Mouse (Mus musculus) c-Kit-positive CD71-positive TER-119-negative erythroid progenitor cells, embryonic 14.5 days (primary cell): ENCODE results near the gene Zfp84.
"Not testable (repeated sequence)": the region's sequence is repeated elsewhere in the genome, so short reads cannot be mapped to it uniquely, and the experiment has no call there.

Experiments
- DNase-seq: peaks from one replicate; pipeline ENCODE4 v3.0.0-alpha.2; 2013; ENCODE audit warnings: low read depth

The Zfp84 gene

DNA sequence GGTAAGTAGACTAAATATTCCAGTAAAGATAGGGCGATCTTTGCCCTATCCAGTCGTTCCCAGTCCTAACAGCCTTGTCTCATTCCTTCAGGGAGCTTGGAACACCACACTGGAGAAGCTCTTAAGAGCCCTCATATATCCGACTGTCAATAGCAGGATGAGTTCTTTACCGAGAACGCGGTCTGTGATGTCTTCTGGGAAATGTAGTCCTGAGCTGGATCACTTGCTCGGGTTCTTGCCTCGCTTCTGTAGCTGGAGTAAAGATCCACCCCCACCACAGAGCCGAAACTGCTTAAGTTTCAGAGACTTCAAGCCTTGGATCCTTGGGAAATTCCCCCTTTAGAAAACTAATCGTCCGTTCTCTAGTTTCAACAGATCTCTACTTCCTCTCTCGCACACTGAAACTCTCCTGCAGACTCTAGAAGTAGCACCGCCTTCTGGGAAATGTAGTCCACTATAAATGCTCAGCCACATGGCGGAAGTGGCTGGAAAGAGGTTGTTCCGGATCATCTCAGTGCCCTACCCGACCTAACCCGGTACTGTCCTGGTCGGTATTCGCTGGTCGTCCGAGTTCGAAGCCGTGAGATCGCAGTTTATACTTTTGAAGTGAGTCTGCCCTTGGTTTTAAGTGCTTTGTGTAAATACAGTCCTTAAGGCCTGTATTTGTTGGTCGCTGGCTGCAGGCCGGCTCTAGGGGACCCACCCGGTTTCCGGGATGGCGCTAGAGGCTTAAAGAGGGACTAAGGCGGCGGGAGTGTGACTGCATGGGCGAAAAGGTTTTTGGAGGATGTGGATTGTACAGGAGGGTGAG lies at the start of gene Zfp84:
TSS of gene Zfp84 (plus strand) at position 463 of the 811 bp plus-strand sequence.
- DNase-seq, result peak; percentile 91

DNA sequence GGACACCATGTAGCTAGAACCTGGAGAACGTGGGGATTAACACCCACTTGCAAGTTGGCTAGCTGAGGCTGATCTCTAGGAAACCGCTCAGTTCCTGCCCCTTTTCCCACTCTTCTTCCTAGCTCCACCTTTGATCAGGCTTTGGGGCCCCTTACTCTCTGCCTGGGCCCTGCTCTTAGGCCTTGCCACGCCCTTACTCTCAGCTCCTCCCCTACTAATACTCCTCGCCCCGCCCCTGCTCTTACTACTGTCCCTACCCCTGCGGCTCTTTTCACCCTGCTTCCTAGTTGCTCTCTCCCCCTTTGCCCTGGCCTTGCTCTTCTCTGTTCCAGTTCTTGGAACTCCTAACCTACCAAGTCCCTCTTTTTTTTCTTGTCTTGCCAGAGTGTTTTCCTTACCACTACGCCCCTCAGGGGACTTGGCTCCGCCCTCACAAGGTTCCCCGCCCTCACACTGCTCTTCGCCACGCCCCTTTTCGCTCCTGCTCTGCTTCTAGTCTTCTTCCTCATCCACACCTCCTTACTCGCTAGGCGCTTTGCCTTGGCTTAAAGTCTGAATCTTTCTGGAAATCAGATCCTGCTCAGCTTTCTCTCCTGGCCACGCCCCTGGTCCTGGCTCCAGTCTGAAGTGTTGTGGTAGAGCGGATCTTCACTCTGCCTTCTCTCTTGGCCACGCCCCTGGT lies 42.8 kb upstream of the Zfp84 start:
- DNase-seq, result not testable (repeated sequence)

DNA sequence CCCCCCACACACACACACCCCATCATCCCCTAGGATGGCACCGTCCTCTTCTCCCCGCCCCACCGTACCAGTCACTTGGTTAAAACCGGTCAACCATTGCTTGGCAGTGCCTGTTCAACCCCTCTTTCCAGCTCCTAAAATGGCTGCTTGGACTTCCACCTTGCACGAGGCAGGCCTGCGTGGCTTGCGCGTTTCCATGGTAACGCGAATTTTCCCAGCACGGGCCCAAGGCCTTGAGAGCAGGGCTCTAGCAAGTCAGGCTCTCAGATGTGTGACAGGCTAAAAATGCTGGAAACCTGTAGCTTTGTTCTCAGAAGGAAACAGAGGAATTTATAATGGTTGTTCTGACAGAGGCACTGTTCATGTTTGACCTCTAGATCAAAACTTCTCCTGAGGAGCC lies 41.5 kb upstream of the Zfp84 start, which contains the start of gene Catsperg2:
TSS of gene Catsperg2 (minus strand) at position 173 of the 400 bp plus-strand sequence.
- DNase-seq, result not testable (repeated sequence)

DNA sequence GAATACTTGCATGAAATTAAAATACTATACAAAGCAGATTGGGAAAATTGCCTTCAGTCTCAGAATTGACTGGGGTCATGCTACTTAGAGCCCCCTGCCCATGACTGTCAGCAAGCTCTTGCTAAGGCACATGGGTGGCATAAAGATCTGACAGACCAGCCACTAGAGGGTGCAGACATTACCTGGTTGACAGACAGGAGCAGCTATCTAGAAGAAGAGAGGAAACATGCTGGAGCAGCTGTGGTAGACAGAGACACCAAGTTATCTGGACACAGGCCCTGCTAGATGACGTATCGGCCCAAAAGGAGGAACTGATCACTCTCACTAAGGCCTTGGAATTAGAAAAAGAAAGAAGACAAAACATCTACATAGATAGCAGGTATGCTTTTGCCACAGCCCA lies 40.3 kb upstream of the Zfp84 start:
- no peak for DNase-seq

DNA sequence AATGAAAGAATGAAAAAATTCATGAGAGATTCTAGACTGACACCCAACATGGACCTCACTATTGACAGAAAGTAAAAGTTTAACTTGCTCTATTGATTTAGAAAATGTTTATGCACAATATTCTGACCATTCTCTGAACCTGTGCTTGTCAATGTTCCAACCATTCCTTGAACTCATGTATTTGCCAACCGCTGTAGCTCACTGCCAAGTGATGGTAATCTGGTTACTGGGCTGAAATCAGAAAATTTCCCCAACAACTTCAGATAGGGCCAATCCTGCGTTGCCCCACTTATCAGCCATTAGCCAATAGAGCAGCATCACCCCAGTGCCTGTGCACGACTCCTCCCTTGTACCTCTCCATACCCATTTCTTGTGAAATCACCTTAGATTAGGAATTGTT lies 26.1 kb upstream of the Zfp84 start:
- DNase-seq, result no peak

DNA sequence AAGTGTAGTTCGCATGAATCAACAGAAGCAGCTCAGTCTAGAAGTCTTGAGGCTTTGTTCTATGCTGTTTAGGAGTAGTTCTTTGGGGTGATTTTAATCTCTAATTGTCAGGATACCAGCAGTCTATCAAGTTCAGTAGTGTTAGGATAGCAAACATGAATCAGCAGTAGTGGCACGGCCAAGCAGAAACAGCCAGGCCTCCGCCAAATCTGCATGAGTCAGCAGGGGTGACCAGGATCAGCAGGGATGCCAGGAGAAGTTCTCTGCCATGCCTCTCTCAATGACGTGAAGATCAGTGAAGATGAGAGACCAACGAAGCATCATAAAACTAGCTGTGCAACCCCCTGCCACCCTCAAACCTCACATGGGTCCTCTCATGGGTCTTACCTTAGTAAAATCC lies 7.9 kb upstream of the Zfp84 start:
- DNase-seq, result no peak

DNA sequence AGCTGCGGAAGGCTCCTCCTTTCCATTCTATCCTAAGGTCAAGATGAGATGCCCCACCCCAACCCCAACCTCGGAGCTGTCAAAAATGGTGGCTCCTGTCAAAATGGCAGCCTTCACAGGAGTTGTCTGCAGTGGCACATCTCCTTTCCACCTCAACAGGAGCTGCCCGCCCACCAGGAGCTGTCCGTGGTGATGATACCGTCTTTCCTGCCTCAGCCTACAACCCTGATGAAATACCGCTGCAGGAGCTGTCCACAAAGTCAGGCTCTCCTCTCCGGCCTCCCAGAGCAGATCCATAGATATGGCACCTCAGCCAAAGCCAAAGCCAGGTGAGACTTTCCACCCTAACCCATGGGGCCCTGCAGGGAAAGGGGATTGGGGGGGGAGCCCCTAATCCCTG lies 3.6 kb upstream of the Zfp84 start:
- DNase-seq, result no peak

DNA sequence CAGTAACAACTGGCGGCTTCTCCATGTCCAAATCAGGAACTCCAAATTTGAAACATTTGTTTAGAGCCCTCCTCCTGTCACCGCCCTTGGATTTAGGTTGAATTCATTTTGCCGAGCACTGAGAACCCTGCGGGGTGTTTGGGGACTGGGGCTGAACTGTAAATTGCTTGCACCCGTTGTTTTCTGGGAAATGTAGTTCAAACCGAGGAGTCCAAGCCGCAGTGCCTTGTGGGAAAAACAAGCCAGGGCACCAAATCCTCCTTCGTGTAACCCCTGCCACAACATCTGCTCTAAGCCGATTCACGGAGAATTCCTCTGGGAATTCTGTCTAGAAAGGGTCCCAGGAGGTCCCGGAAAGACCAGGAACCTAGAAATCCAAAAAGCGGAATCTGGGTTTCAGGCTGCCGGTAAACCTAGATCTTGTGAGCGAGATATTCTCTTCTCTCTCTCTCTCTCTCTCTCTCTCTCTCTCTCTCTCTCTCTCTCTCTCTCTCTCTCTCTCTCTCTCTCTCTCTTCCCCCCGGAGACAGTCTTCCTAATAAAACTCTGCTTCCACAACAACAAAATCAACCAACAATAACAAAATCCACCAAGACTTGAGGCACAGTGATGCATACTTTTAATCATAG lies 1.2 kb upstream of the Zfp84 start:
- DNase-seq, result peak; percentile 74

DNA sequence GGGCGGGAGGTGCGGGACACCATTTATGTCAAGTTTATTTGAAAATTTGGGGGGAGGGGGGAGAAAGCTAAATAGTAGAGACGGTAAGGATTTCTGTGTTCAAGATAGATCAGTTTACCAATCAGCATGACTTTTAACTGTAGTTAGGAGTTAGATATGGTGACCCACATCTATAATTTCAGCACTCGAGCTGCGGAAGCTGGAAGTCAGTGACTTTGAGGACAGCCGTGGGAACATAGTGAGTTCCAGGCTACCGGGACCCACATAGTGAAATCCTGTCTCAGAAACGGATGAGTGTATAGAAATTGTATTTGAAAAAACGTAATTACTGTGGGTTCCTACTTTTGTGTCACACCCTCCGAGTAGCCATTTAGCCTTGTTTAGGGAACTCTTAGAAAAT lies 628 bp downstream of the Zfp84 start:
- DNase-seq, result no peak

DNA sequence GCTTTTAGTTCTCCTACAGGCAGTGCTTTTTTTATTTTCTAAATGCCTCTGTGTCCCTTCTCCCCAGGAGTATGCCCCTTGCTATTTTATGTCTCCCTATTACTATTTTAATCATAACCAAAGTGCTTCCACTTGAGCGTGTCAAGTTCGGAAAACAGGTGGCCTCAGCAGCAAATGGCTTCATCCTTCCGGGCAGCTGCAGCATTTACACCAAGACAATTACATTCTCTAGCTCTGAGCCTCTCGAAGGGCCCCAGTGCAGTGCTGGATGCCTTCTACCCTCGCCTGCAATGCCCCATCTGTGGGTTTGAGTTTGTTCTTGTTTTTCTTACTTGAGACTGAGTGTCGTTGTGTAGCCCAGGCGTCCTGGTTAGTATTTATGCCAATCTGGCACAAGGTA lies 5.2 kb downstream of the Zfp84 start:
- no peak for DNase-seq

DNA sequence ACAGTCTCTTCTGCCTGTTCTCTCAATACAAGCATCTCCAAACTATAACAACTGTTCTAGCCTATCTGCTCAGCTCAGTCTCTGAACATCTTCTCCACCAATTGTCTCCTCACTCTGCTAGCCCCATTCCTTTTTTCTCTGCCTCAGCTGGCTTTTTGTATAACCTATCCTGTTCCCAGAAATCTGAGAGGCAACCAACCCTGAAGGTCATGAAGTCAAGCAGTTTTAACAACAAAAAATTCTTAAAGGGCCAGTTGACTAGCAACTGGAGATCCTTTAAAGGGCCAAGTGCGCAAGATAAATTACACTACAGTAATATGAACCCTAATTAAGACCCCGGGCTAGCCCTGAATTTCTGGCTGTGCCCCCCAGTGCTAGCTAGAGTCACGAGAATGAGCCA lies 6.0 kb downstream of the Zfp84 start:
- DNase-seq, result no peak

DNA sequence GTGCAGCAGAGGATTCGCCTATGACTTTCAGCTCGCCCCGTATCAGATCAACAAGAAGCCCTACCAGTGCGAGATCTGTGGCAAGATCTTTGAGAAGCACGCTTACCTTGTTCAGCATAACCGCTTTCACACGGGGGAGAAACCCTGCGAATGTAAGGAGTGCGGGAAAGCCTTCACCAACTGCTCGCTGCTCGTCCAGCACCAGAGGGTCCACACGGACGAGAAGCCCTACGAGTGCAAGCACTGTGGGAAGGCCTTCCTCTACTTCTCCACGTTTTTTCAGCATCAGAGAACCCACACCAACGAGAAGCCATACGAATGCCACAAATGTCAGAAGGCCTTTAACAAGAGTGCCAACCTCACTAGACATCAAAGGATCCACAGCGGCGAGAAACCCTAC lies 8.2 kb downstream of the Zfp84 start:
- DNase-seq, result no peak

DNA sequence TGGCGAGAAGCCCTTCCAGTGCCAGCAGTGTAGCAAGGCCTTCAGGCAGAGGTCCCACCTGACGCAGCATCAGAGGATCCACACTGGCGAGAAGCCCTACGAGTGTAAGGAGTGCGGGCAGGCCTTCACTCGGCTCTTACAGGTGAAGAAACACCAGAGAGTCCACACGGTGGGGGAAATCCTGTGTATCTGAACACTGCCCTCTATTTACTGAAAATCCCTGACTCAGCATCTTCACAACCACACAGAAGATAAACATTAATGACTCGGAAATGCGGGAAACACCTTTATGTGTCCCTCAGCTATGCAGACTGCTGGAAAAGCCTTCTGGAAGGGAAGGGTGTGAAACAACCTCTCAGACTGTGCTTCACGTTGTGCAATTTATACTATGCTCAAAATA lies 9.0 kb downstream of the Zfp84 start:
- no peak for DNase-seq

DNA sequence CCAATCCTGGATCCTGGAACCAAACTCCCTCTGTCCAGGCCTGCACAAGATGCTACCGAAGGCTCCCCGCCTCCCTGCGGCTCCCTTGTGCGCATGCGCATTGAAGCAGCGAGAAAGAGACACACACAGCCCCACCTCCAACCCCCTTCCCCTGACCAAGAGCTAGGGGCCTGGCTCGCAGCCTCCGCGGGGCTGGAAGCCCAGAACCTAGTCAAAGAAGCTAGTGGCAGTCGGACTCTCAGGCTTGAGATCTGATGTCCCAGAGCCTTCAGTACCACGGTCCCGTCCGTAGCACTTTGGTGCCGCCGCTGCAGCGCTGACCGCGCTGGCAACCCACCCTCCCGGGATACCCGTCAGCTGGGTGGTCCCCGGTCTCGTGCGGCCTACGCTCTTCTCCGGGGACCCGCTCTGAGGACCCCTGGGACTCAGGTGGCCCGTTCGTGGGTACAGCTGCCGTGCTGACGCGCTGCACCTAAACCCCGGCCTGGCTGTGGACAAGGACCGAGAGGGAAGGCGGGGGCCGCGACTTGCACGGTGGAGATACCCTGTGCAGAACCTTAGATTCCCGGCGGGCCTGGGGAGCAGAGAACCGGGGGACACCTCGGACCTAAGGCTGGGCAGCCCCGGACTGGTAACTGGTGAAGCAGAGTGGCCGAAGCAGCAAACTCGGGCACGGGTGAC lies 15.7 kb downstream of the Zfp84 start, which contains the start of gene Zfp30:
TSS of gene Zfp30 (plus strand) at position 128 of the 681 bp plus-strand sequence.
- peak; percentile 68 for DNase-seq

DNA sequence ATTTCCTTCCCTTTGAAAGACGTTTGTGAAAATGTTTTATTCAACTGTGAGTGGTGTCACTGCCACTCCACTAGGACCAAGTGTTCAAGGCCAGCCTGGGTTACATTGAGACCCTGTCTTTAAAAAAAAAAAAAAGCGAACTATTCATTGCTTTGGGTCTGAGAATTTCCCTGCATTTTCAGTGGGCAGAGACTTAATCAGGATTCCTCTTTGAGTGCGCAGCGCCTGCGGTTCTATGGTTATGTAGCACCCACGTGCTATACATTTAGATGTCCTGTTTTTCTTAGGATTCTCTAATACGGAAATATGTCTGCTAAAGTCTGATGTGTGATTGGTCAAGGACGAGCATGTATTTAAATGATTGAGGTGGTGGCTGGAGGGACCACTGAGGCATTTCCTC lies 16.7 kb downstream of the Zfp84 start:
- no peak for DNase-seq

DNA sequence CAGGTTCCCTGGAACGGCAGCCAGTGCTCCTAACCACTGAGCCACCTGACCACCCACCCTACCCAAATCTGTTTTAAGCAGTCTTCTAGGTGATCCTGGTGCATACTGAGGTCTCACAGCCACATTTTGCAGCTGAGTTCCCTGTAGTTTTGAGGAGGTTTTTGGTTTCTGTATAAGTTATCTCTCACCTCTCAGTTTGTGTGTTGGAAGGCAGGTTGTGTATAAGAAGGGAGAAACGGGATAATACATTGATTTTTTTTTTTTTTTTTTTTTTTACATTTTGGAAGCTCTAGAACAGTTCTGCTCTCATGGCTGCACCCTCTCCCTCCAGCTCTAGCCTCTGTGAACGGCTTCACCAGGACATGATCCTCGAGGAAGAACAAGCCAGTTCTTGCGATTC lies 17.5 kb downstream of the Zfp84 start:
- DNase-seq, result no peak

DNA sequence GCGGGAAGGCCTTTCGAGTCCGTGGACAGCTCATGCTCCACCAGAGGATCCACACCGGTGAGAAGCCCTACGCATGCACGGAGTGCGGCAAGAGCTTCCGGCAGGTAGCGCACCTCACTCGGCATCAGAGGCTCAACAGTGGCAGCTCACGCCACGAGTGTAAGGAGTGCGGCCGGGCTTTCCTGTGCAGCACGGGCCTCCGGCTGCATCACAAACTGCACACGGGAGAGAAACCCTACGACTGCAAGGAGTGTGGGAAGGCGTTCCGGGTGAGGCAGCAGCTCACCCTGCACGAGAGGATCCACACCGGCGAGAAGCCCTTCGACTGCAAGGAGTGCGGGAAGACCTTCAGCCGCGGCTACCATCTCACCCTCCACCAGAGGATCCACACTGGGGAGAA lies 24.6 kb downstream of the Zfp84 start:
- DNase-seq, result no peak

DNA sequence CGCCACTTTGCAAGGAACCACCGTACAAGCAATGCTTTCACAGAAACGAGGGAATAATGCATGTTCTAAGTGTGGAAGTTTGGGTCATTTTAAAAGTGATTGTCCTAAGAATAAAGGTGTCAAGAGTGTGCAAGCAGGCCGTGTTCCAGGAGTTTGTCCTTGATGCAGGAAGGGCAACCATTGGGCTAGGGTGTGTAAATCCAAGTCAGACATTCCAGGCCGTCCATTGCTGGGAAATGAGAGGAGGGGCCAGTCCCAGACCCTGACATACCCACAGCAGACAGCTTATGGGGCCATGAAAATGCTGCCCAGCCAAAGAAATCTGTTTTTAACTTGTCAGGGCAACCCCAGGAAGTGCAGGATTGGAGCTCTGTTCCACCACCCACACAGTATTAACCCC lies 38.7 kb downstream of the Zfp84 start:
- DNase-seq, result no peak

DNA sequence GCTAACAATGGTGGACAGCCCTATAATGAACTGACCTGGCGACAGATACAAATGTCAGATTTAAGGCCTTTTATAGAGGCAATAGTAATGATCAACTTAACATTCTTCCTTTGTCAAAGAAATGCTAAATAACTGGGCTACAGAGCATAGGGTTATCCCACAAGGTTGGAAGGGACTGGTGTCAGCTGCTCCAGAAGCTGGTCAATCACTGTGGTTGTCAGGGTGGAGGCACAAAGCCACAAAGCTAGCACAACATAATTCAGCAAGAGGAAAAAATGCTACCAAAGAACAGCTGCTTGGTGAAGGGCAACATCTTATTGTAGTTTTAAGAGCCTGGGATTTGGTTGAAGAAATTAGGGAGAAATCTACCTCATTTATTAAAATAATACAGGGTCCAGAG lies 43.9 kb downstream of the Zfp84 start:
- DNase-seq, result no peak

DNA sequence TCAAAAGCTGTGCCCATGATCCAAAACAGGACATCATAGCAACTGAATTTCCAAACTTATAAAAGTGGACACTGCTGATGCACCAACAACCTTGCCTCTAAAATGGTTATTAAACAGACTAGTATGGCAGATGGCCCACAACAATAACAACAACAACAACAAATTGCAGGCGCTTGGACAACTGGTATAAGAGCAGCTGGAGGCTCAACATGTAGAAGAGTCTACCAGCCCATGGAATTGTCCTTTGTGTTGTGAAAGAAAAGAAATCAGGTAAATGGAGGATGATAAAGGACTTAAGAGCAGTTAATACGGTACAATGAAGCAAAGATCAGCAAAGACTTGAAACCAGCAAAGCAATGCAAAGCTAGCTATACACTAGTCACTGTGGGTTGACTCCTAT lies 46.0 kb downstream of the Zfp84 start:
- DNase-seq, result no peak

DNA sequence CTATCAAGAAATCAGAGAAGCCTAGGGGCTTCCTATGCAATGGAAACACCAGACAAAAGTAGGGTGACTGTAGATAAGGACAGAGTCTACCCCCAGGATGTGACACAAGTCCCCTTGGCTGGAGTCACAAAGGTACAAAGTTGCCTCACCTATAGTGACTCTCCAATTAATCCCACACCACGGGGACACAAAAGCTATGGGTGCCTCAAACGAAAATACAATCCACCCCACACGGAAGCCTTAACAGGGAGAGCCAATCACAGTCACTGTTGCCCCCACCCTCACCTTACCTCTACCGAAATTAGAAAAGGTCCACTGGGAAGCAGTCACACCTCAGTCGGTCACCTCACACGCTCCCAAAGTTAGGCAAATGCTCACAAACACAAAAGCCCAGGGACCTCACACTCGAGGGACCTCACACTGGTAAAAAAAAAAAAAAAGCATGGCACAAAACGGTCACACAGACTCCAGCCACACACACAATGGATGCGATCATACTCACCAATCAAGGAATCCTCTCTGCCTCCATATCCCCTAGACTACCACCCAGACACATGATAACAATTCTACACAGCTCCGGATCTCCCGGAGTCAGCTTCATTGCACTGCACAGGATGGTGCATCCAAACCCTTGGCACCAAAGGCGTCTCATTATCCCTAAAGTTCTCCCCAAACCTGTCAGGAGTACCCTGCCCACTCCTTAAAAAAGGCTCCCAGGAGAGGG lies 46.9 kb downstream of the Zfp84 start:
- DNase-seq, result peak; percentile 17

DNA sequence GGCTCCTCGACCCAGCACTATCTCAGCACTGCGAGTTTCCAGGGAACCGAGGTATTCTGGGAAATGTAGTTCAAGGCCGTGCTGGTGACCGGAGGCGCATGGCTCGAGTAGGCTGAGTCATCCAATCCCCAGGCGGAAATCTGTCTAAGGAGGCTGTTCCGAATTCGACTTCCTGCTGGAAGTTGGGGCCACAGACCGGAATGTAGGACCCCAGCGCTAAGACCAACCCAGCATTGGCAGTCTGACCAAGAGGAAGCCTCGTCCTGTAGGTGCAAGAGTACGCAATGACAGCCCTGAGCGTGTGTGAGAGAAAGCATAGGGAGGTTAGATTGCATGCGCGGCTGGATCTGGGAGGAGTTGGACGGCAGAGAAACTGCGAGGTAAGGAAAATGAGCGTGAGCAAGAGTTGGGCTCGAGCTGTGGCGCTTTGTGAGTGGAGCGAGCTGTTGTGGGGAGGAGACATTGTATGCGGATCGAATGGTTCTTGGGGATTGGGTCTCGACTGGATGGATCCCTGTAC lies 47.6 kb downstream of the Zfp84 start, which contains the start of gene Zfp790:
TSS of gene Zfp790 (plus strand) at position 205 of the 520 bp plus-strand sequence.
- DNase-seq, result peak; percentile 91
